Mouse (Mus musculus): ENCODE data around the gene Pwwp2a. TPM values are rescaled to one million over a fixed set of nuclear protein-coding genes. Genes with fewer than 3 reads are reported as not detected.

Gene Pwwp2a
- total and polyA plus RNA-seq, 2 experiments from 2014 or later, result 16.6 to 29.8 TPM

GRCm38 (mm10) chr11:43758436-43758835 lies 76.6 kb downstream of the Pwwp2a start:
- Histone ChIP-seq H3K4me2 (ENCODE audit: low read depth) (no peak overlapping the region), H3K4me3 (ENCODE audit: low read depth, low read length) (no peak overlapping the region), H3K9ac (no peak overlapping the region), H3K27ac (ENCODE audit: low read depth, low read length) (no peak overlapping the region), H3K4me1 (ENCODE audit: insufficient read depth) (no peaks in the 10 kb centered on the region), H3K36me3 (ENCODE audit: insufficient read depth) (no peaks in the 10 kb centered on the region), H3K27me3 (ENCODE audit: insufficient read depth, low read length) (no peaks in the 10 kb centered on the region; the same call in 1 of the 2 replicates), H3K9me3 (ENCODE audit: low read length) (no peaks in the 10 kb centered on the region)
- ATAC-seq, result no peak
- 62% methylated on average over 2 of the region's 2 CpGs for WGBS
- TF ChIP-seq CTCF (IDR thresholded peaks at IDR 0.05; ENCODE audit: low read depth), result no peak
- no peak for DNase-seq

- no peak overlapping the region for H3K27ac ChIP-seq (ENCODE audit: low read depth, low read length)
- 5% methylated on average over 37 of the region's 37 CpGs for WGBS
- H3K4me3 ChIP-seq (ENCODE audit: low read depth, low read length), result peak overlapping the region; percentile 43
Measured at GRCm38 (mm10) chr11:43766922-43767648, 85.3 kb downstream of the Pwwp2a start.

GRCm38 (mm10) chr11:43767749-43768148 lies 86.0 kb downstream of the Pwwp2a start:
- H3K9me3 ChIP-seq (ENCODE audit: low read length), result no peaks in the 10 kb centered on the region
- no peaks in the 10 kb centered on the region for H3K4me1 ChIP-seq (ENCODE audit: insufficient read depth)
- H3K27ac ChIP-seq (ENCODE audit: low read depth, low read length), result no peak overlapping the region
- H3K4me2 ChIP-seq (ENCODE audit: low read depth), result peak overlapping the region; percentile 60; the same call in 1 of the 2 replicates
- H3K27me3 ChIP-seq (ENCODE audit: insufficient read depth, low read length), result peaks cover 5% of the 10 kb centered on the region
- 74% methylated on average over 11 of the region's 11 CpGs for WGBS
- H3K4me3 ChIP-seq (ENCODE audit: low read depth, low read length), result no peak overlapping the region
- no peaks in the 10 kb centered on the region for H3K36me3 ChIP-seq (ENCODE audit: insufficient read depth)
- DNase-seq (no peak), ATAC-seq (no peak)
- no peak overlapping the region for H3K9ac ChIP-seq
- TF ChIP-seq CTCF (IDR thresholded peaks at IDR 0.05; ENCODE audit: low read depth), result no peak

More at GRCm38 (mm10) chr11:43766922-43767648, 85.3 kb downstream of the Pwwp2a start:
- Histone ChIP-seq H3K27me3 (ENCODE audit: insufficient read depth, low read length) (peaks cover 5% of the 10 kb centered on the region), H3K4me2 (ENCODE audit: low read depth) (peak overlapping the region; percentile 60), H3K9ac (peak overlapping the region; percentile 26; the same call in 1 of the 2 replicates), H3K9me3 (ENCODE audit: low read length) (no peaks in the 10 kb centered on the region), H3K36me3 (ENCODE audit: insufficient read depth) (no peaks in the 10 kb centered on the region), H3K4me1 (ENCODE audit: insufficient read depth) (no peaks in the 10 kb centered on the region)
- TF ChIP-seq CTCF (IDR thresholded peaks at IDR 0.05; ENCODE audit: low read depth), result peak; percentile 97
- peak; percentile 91 for DNase-seq
- peak; percentile 96 for ATAC-seq

- no peaks in the 10 kb centered on the region for H3K4me1 ChIP-seq (ENCODE audit: insufficient read depth)
- no peak overlapping the region for H3K27ac ChIP-seq (ENCODE audit: low read depth, low read length)
- no peak overlapping the region for H3K4me2 ChIP-seq (ENCODE audit: low read depth)
- TF ChIP-seq CTCF (IDR thresholded peaks at IDR 0.05; ENCODE audit: low read depth), result no peak
- 88% methylated on average over 4 of the region's 4 CpGs for WGBS
- H3K36me3 ChIP-seq (ENCODE audit: insufficient read depth), result no peaks in the 10 kb centered on the region
- ATAC-seq (no peak), DNase-seq (no peak)
- no peak overlapping the region for H3K4me3 ChIP-seq (ENCODE audit: low read depth, low read length)
- no peak overlapping the region for H3K9ac ChIP-seq
- H3K9me3 ChIP-seq (ENCODE audit: low read length), result no peaks in the 10 kb centered on the region
- peaks cover 6% of the 10 kb centered on the region; the same call in 1 of the 2 replicates for H3K27me3 ChIP-seq (ENCODE audit: insufficient read depth, low read length)
Measured at GRCm38 (mm10) chr11:43770110-43770509, 88.3 kb downstream of the Pwwp2a start.

Other genes starting within 250 kb of the Pwwp2a start
- gene Slu7, start 248.3 kb upstream of the Pwwp2a start, total RNA-seq (2014; rRNA removed), result 29.5 and 35.7 TPM in 2 replicates
- 56.0 and 59.1 TPM in 2 replicates for gene Slu7, start 248.3 kb upstream of the Pwwp2a start, polyA plus RNA-seq (2015; fragmentation: Nextera tagmentation; extraction: Ambion mirVana)
- 15.5 and 16.8 TPM in 2 replicates for gene C1qtnf2, start 207.7 kb upstream of the Pwwp2a start, total RNA-seq (2014; rRNA removed)
- 17.6 and 18.7 TPM in 2 replicates for gene C1qtnf2, start 207.7 kb upstream of the Pwwp2a start, polyA plus RNA-seq (2015; fragmentation: Nextera tagmentation; extraction: Ambion mirVana)
- gene Ccnjl, start 153.2 kb upstream of the Pwwp2a start, total RNA-seq (2014; rRNA removed), result 1.3 and 1.8 TPM in 2 replicates
- 2.3 and 4.5 TPM in 2 replicates for gene Ccnjl, start 153.2 kb upstream of the Pwwp2a start, polyA plus RNA-seq (2015; fragmentation: Nextera tagmentation; extraction: Ambion mirVana)
- gene 4933415A04Rik, start 95.0 kb upstream of the Pwwp2a start, total RNA-seq (2014; rRNA removed), result 0.76 and 1.5 TPM in 2 replicates
- gene 4933415A04Rik, start 95.0 kb upstream of the Pwwp2a start, polyA plus RNA-seq (2015; fragmentation: Nextera tagmentation; extraction: Ambion mirVana), result 1.2 and 1.8 TPM in 2 replicates
- not detected in 2 replicates for gene Fabp6, start 80.5 kb upstream of the Pwwp2a start, total RNA-seq (2014; rRNA removed)
- gene Fabp6, start 80.5 kb upstream of the Pwwp2a start, polyA plus RNA-seq (2015; fragmentation: Nextera tagmentation; extraction: Ambion mirVana), result not detected in 2 replicates
- 38.6 and 70.0 TPM in 2 replicates for gene Ttc1, start 66.0 kb downstream of the Pwwp2a start, total RNA-seq (2014; rRNA removed)
- 71.3 and 76.9 TPM in 2 replicates for gene Ttc1, start 66.0 kb downstream of the Pwwp2a start, polyA plus RNA-seq (2015; fragmentation: Nextera tagmentation; extraction: Ambion mirVana)
- 7.2 and 12.1 TPM in 2 replicates for gene Adra1b, start 219.2 kb downstream of the Pwwp2a start, total RNA-seq (2014; rRNA removed)
- 4.1 and 6.5 TPM in 2 replicates for gene Adra1b, start 219.2 kb downstream of the Pwwp2a start, polyA plus RNA-seq (2015; fragmentation: Nextera tagmentation; extraction: Ambion mirVana)

Data from forebrain, postnatal 0 days (tissue).